Mouse (Mus musculus) myocyte (in vitro differentiated cells): Measurements from ENCODE around the gene Zw10. TPM values are rescaled to one million over a fixed set of nuclear protein-coding genes. Genes with fewer than 3 reads are reported as not detected.

ENCODE experiments used
- H3K27me3 ChIP-seq: one replicate; pipeline ENCODE4 v1.6.1; 2011; ENCODE audit not compliant: control insufficient read depth, insufficient read depth, insufficient read length
- H3K36me3 ChIP-seq: one replicate; pipeline ENCODE4 v1.6.1; 2011; ENCODE audit not compliant: control insufficient read depth, insufficient read depth
- H3K4me2 ChIP-seq: one replicate; pipeline ENCODE4 v1.6.1; 2011; ENCODE audit warnings: low read depth, control low read depth
- H3K4me3 ChIP-seq: one replicate; pipeline ENCODE4 v1.5.1; 2011; ENCODE audit warnings: mild to moderate bottlenecking, control low read depth, moderate library complexity
- H3K79me2 ChIP-seq: one replicate; pipeline ENCODE4 v1.6.1; 2011; ENCODE audit not compliant: control insufficient read depth, insufficient read depth
- H3ac ChIP-seq: one replicate; pipeline ENCODE4 v1.6.1; 2011; ENCODE audit not compliant: control insufficient read depth, insufficient read length
- CEBPB ChIP-seq: IDR thresholded peaks from 2 replicates; pipeline ENCODE4 v1.6.1; 2011; ENCODE audit warnings: mild to moderate bottlenecking, moderate library complexity; ENCODE audit not compliant: poor library complexity, insufficient read depth, severe bottlenecking
- E2F4 ChIP-seq: IDR thresholded peaks from one replicate; pipeline ENCODE4 v1.6.1; 2011; ENCODE audit warnings: mild to moderate bottlenecking, control low read depth, moderate library complexity; ENCODE audit not compliant: insufficient read depth
- MAX ChIP-seq: IDR thresholded peaks from one replicate; pipeline ENCODE4 v1.6.1; 2011; ENCODE audit warnings: low read depth, mild to moderate bottlenecking, control low read depth
- MYOD1 ChIP-seq, 3 experiments: IDR thresholded peaks; one replicate each; pipeline ENCODE4 v1.6.1; 2011; ENCODE audit warnings: control low read depth in 2 of 3, low read depth in 2 of 3, mild to moderate bottlenecking in 2 of 3, moderate library complexity in 1 of 3; ENCODE audit not compliant: insufficient read length in 2 of 3, control insufficient read depth in 1 of 3
- MYOG ChIP-seq, 3 experiments: IDR thresholded peaks; one replicate each; pipeline ENCODE4 v1.6.1; 2011; ENCODE audit warnings: control low read depth in 2 of 3, low read depth in 2 of 3, mild to moderate bottlenecking in 2 of 3; ENCODE audit not compliant: insufficient read length in 2 of 3, control insufficient read depth in 1 of 3, insufficient read depth in 1 of 3
- POLR2A ChIP-seq: IDR thresholded peaks from one replicate; pipeline ENCODE4 v1.6.1; 2011; ENCODE audit warnings: low read depth, mild to moderate bottlenecking, control low read depth, moderate library complexity; ENCODE audit not compliant: insufficient read length
- POLR2AphosphoS2 ChIP-seq: IDR thresholded peaks from one replicate; pipeline ENCODE4 v1.6.1; 2011; ENCODE audit warnings: low read depth, control low read depth; ENCODE audit not compliant: insufficient read length
- REST ChIP-seq: IDR thresholded peaks from one replicate; pipeline ENCODE4 v1.6.1; 2011; ENCODE audit warnings: mild to moderate bottlenecking, control low read depth, moderate library complexity; ENCODE audit not compliant: insufficient read depth, insufficient read length
- SRF ChIP-seq: IDR thresholded peaks from one replicate; pipeline ENCODE4 v1.6.1; 2011; ENCODE audit warnings: low read depth; ENCODE audit not compliant: control insufficient read depth, insufficient read length
- TCF12 ChIP-seq: IDR thresholded peaks from one replicate; pipeline ENCODE4 v1.6.1; 2011; ENCODE audit warnings: mild to moderate bottlenecking, control low read depth; ENCODE audit not compliant: poor library complexity, insufficient read depth, severe bottlenecking
- TCF3 ChIP-seq: IDR thresholded peaks from one replicate; pipeline ENCODE4 v1.6.1; 2011; ENCODE audit warnings: low read depth, control low read depth; ENCODE audit not compliant: insufficient read length
- USF1 ChIP-seq: IDR thresholded peaks from one replicate; pipeline ENCODE4 v1.6.1; 2011; ENCODE audit warnings: low read depth, mild to moderate bottlenecking, control low read depth, moderate library complexity
- polyA plus RNA-seq: library from polyadenylated mRNA; unstranded; fragments of >200 nt; fragmentation: generic; extraction: Trizol; gene quantifications from one replicate; pipeline ENCODE4 v1.2.1, GENCODE M21; 2012; ENCODE audit warnings: missing spikeins

Zw10 gene
- polyA plus RNA-seq, 1 experiment = 10.2 TPM

- Histone ChIP-seq H3ac (no peak overlapping the region), H3K79me2 (no peaks in the 10 kb centered on the region), H3K4me2 (no peak overlapping the region), H3K27me3 (no peaks in the 10 kb centered on the region), H3K36me3 (peaks cover 28% of the 10 kb centered on the region), H3K4me3 (no peak overlapping the region)
- TF ChIP-seq MAX (no peak), E2F4 (no peak), POLR2A (no peak), SRF (no peak), MYOD1 (IDR thresholded peaks at IDR 0.05; ENCODE audit: control insufficient read depth in 1 of 3, insufficient read length in 2 of 3, low read depth in 2 of 3) (peak in 1 of 3 experiments; percentile 44), POLR2AphosphoS2 (no peak), USF1 (no peak), REST (no peak), MYOG (IDR thresholded peaks at IDR 0.05; ENCODE audit: control insufficient read depth in 1 of 3, insufficient read depth in 1 of 3, insufficient read length in 2 of 3, low read depth in 2 of 3) (peak in 1 of 3 experiments; percentile 15), TCF3 (no peak), CEBPB (0 out of 2 replicates have a peak, but pooled peaks have one; percentile 32), TCF12 (no peak)
Observed at GRCm38 (mm10) chr9:49034764-49035163, 20.6 kb upstream of the Zw10 start.

DNA sequence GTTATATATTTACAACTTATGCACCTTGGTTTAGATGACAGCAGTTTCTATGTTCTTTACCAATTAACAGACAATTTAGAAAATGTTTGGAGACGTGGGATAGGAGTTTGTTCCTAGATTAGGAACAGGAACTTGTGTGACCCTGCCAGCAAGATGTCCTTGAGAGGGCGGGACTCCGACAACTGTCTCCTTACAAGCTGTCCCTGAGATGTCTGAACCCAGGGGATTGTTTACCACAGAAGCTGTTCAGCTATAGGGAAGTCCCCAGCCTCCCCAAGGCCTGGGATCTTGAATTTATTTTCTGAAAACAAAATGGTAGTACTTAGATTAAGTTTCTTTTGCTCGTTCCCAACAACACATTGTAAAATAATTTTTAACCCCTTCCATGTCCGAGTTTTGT is 4.5 kb upstream of the Zw10 start:
- H3ac ChIP-seq = no peak overlapping the region
- H3K79me2 ChIP-seq = peaks cover 1% of the 10 kb centered on the region
- TF ChIP-seq E2F4 = no peak
- no peak for TF ChIP-seq CEBPB
- TF ChIP-seq MAX = no peak
- no peak for TF ChIP-seq MYOD1 (IDR thresholded peaks at IDR 0.05; ENCODE audit: control insufficient read depth in 1 of 3, insufficient read length in 2 of 3, low read depth in 2 of 3)
- TF ChIP-seq POLR2A = no peak
- TF ChIP-seq USF1 = no peak
- no peak for TF ChIP-seq POLR2AphosphoS2
- TF ChIP-seq REST = no peak
- no peak for TF ChIP-seq SRF
- no peak for TF ChIP-seq TCF12
- H3K36me3 ChIP-seq = no peaks in the 10 kb centered on the region
- H3K4me2 ChIP-seq = no peak overlapping the region
- no peak overlapping the region for H3K4me3 ChIP-seq
- H3K27me3 ChIP-seq = no peaks in the 10 kb centered on the region

- TF ChIP-seq REST (no peak), E2F4 (no peak), USF1 (no peak), MYOD1 (IDR thresholded peaks at IDR 0.05; ENCODE audit: control insufficient read depth in 1 of 3, insufficient read length in 2 of 3, low read depth in 2 of 3) (peak in 2 of 3 experiments; percentile 42 to 62), POLR2A (no peak), MAX (no peak)
- Histone ChIP-seq H3ac (no peak overlapping the region), H3K27me3 (no peaks in the 10 kb centered on the region), H3K4me3 (no peak overlapping the region), H3K36me3 (no peaks in the 10 kb centered on the region), H3K4me2 (no peak overlapping the region), H3K79me2 (peaks cover 6% of the 10 kb centered on the region)
Observed at GRCm38 (mm10) chr9:49051349-49051748, 4.1 kb upstream of the Zw10 start.

DNA sequence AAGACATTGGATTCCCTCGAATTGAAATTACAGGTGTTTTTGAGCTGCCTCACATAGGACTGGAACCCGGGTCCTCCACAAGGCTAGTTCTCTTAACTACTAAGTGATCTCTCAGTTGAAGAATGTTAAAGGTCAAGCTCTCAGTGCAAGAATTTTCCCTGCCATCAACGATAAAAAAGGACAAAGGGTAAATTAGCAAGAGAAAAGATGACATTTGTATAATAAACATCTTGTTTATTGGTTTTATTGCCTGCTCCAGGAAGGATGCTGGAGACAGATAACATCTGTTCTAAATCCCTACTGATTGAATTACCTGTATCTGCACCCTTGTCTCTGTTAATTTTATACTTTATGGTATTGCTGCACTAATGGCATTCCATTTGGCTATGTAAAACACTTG is 1.4 kb upstream of the Zw10 start:
- no peak overlapping the region for H3K4me3 ChIP-seq
- H3K79me2 ChIP-seq = peaks cover 13% of the 10 kb centered on the region
- no peak overlapping the region for H3ac ChIP-seq
- no peak overlapping the region for H3K4me2 ChIP-seq
- H3K27me3 ChIP-seq = no peaks in the 10 kb centered on the region
- TF ChIP-seq REST = no peak
- TF ChIP-seq SRF = no peak
- no peak for TF ChIP-seq POLR2A
- no peak for TF ChIP-seq MYOD1 (IDR thresholded peaks at IDR 0.05; ENCODE audit: control insufficient read depth in 1 of 3, insufficient read length in 2 of 3, low read depth in 2 of 3)
- no peak for TF ChIP-seq USF1
- no peak for TF ChIP-seq E2F4
- TF ChIP-seq TCF3 = no peak
- TF ChIP-seq POLR2AphosphoS2 = no peak
- no peak for TF ChIP-seq MYOG (IDR thresholded peaks at IDR 0.05; ENCODE audit: control insufficient read depth in 1 of 3, insufficient read depth in 1 of 3, insufficient read length in 2 of 3, low read depth in 2 of 3)
- TF ChIP-seq TCF12 = no peak
- no peak for TF ChIP-seq MAX
- TF ChIP-seq CEBPB = no peak
- no peaks in the 10 kb centered on the region for H3K36me3 ChIP-seq

DNA sequence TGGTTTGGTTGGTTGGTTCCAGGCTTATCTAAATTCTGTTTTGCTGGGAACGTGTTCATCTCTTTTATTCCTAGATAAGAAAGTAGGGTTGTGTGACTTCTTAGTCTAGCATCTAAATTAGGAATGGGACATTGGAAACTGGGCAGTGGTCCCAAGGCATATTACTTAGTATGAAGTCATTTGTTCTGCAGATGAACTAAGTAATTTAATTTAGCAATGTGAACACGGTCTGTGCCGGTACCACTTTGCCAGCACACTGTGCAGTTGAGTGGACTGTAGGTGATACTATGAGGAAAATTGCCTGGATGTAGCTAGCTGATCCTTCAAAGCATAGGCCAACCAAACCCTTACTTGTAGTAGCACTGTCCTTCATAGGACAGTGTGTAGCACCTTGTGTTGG is 21.4 kb downstream of the Zw10 start:
- Histone ChIP-seq H3K27me3 (no peaks in the 10 kb centered on the region), H3K79me2 (no peaks in the 10 kb centered on the region), H3K36me3 (peaks cover 30% of the 10 kb centered on the region), H3ac (no peak overlapping the region), H3K4me3 (no peak overlapping the region), H3K4me2 (no peak overlapping the region)
- TF ChIP-seq POLR2AphosphoS2 (no peak), E2F4 (no peak), USF1 (no peak), MYOD1 (IDR thresholded peaks at IDR 0.05; ENCODE audit: control insufficient read depth in 1 of 3, insufficient read length in 2 of 3, low read depth in 2 of 3) (no peak), MYOG (IDR thresholded peaks at IDR 0.05; ENCODE audit: control insufficient read depth in 1 of 3, insufficient read depth in 1 of 3, insufficient read length in 2 of 3, low read depth in 2 of 3) (no peak), TCF3 (no peak), REST (no peak), MAX (no peak), SRF (no peak), POLR2A (no peak), CEBPB (no peak), TCF12 (no peak)
